Mouse (Mus musculus): Measurements from ENCODE around the gene Proser3. TPM values are rescaled to one million over a fixed set of nuclear protein-coding genes. Genes with fewer than 3 reads are reported as not detected.
A peak's percentile ranks its signal among the peaks of the same experiment; 100 is the strongest.

Gene Proser3
- total and polyA plus RNA-seq, 2 experiments from 2014 or later, result 3.0 to 14.0 TPM

GRCm38 (mm10) chr7:30549880-30550279, 2.2 kb downstream of the Proser3 start:
- no peak overlapping the region for H3K4me2 ChIP-seq (ENCODE audit: low read depth, low read length)
- no peak overlapping the region for H3K4me3 ChIP-seq (ENCODE audit: low read length)
- TF ChIP-seq CTCF (IDR thresholded peaks at IDR 0.05; ENCODE audit: low read depth), result no peak
- H3K9ac ChIP-seq (replicated peaks; ENCODE audit: low read length), result no peak overlapping the region
- H3K4me1 ChIP-seq (ENCODE audit: insufficient read depth, low read length), result peaks cover 13% of the 10 kb centered on the region; the same call in 1 of the 2 replicates
- no peaks in the 10 kb centered on the region for H3K27me3 ChIP-seq (ENCODE audit: insufficient read depth, low read length)
- DNase-seq (ENCODE audit: low spot score) (no peak), ATAC-seq (no peak)
- no peak overlapping the region for H3K27ac ChIP-seq
- WGBS, result 94% methylated on average over 1 of the region's 2 CpGs
- peaks cover 13% of the 10 kb centered on the region; the same call in 1 of the 2 replicates for H3K36me3 ChIP-seq (ENCODE audit: insufficient read depth, low read length)
- H3K9me3 ChIP-seq (ENCODE audit: low read length), result no peaks in the 10 kb centered on the region

GRCm38 (mm10) chr7:30544327-30544726, 7.8 kb downstream of the Proser3 start:
- DNase-seq (ENCODE audit: low spot score) (no peak), ATAC-seq (no peak)
- no peak for TF ChIP-seq CTCF (IDR thresholded peaks at IDR 0.05; ENCODE audit: low read depth)
- WGBS, result 90% methylated on average over 2 of the region's 2 CpGs
- peaks cover 16% of the 10 kb centered on the region for H3K36me3 ChIP-seq (ENCODE audit: insufficient read depth, low read length)
- no peaks in the 10 kb centered on the region for H3K4me1 ChIP-seq (ENCODE audit: insufficient read depth, low read length)
- H3K4me3 ChIP-seq (ENCODE audit: low read length), result no peak overlapping the region
- H3K9ac ChIP-seq (replicated peaks; ENCODE audit: low read length), result no peak overlapping the region
- H3K9me3 ChIP-seq (ENCODE audit: low read length), result no peaks in the 10 kb centered on the region
- H3K27me3 ChIP-seq (ENCODE audit: insufficient read depth, low read length), result no peaks in the 10 kb centered on the region
- no peak overlapping the region for H3K27ac ChIP-seq
- no peak overlapping the region for H3K4me2 ChIP-seq (ENCODE audit: low read depth, low read length)

- no peak for TF ChIP-seq CTCF (IDR thresholded peaks at IDR 0.05; ENCODE audit: low read depth)
- WGBS, result 96% methylated on average over 7 of the region's 7 CpGs
- Histone ChIP-seq H3K36me3 (ENCODE audit: insufficient read depth, low read length) (peaks cover 4% of the 10 kb centered on the region), H3K4me1 (ENCODE audit: insufficient read depth, low read length) (no peaks in the 10 kb centered on the region; the same call in 1 of the 2 replicates), H3K9me3 (ENCODE audit: low read length) (no peaks in the 10 kb centered on the region), H3K27me3 (ENCODE audit: insufficient read depth, low read length) (no peaks in the 10 kb centered on the region), H3K4me3 (ENCODE audit: low read length) (no peak overlapping the region), H3K9ac (replicated peaks; ENCODE audit: low read length) (no peak overlapping the region), H3K4me2 (ENCODE audit: low read depth, low read length) (no peak overlapping the region), H3K27ac (no peak overlapping the region)
- ATAC-seq, result 0 out of 2 replicates have a peak, but pooled peaks have one; percentile 30
- no peak for DNase-seq (ENCODE audit: low spot score)
These were observed 11.5 kb downstream of the Proser3 start for GRCm38 (mm10) chr7:30540572-30540971.

- Histone ChIP-seq H3K4me1 (ENCODE audit: insufficient read depth, low read length) (peaks cover 22% of the 10 kb centered on the region), H3K27ac (peak within 1 kb of the TSS; percentile 94), H3K36me3 (ENCODE audit: insufficient read depth, low read length) (peaks cover 18% of the 10 kb centered on the region), H3K27me3 (ENCODE audit: insufficient read depth, low read length) (no peaks in the 10 kb centered on the region), H3K9me3 (ENCODE audit: low read length) (no peaks in the 10 kb centered on the region), H3K4me3 (ENCODE audit: low read length) (peak within 1 kb of the TSS; percentile 83), H3K4me2 (ENCODE audit: low read depth, low read length) (peak within 1 kb of the TSS; percentile 75), H3K9ac (replicated peaks; ENCODE audit: low read length) (peak within 1 kb of the TSS; percentile 84)
- ATAC-seq (peak; percentile 93), DNase-seq (ENCODE audit: low spot score) (peak; percentile 99)
- WGBS, result 0% methylated on average over 41 of the region's 84 CpGs
- no peak for TF ChIP-seq CTCF (IDR thresholded peaks at IDR 0.05; ENCODE audit: low read depth)
These were observed 17.2 kb downstream of the Proser3 start, which contains the start of gene Arhgap33 for GRCm38 (mm10) chr7:30534633-30535577. Gene Arhgap33, minus strand, starts transcription at chr7:30535060.

- Histone ChIP-seq H3K36me3 (ENCODE audit: insufficient read depth, low read length) (peaks cover 26% of the 10 kb centered on the region), H3K4me2 (ENCODE audit: low read depth, low read length) (peak overlapping the region; percentile 75), H3K4me3 (ENCODE audit: low read length) (peak overlapping the region; percentile 83), H3K9me3 (ENCODE audit: low read length) (no peaks in the 10 kb centered on the region), H3K4me1 (ENCODE audit: insufficient read depth, low read length) (peaks cover 22% of the 10 kb centered on the region), H3K27me3 (ENCODE audit: insufficient read depth, low read length) (no peaks in the 10 kb centered on the region), H3K9ac (replicated peaks; ENCODE audit: low read length) (peak overlapping the region; percentile 84), H3K27ac (peak overlapping the region; percentile 94)
- DNase-seq (ENCODE audit: low spot score), result peak; percentile 44
- WGBS, result 2% methylated on average over 20 of the region's 26 CpGs
- ATAC-seq, result peak; percentile 27
- TF ChIP-seq CTCF (IDR thresholded peaks at IDR 0.05; ENCODE audit: low read depth), result no peak
These were observed 18.0 kb downstream of the Proser3 start for GRCm38 (mm10) chr7:30533941-30534632.

GRCm38 (mm10) chr7:30532931-30533330, 19.2 kb downstream of the Proser3 start:
- 10% methylated on average over 8 of the region's 8 CpGs for WGBS
- H3K4me2 ChIP-seq (ENCODE audit: low read depth, low read length), result peak overlapping the region; percentile 75
- H3K27me3 ChIP-seq (ENCODE audit: insufficient read depth, low read length), result no peaks in the 10 kb centered on the region
- DNase-seq (ENCODE audit: low spot score) (peak; percentile 58), ATAC-seq (peak; percentile 36)
- no peaks in the 10 kb centered on the region for H3K9me3 ChIP-seq (ENCODE audit: low read length)
- TF ChIP-seq CTCF (IDR thresholded peaks at IDR 0.05; ENCODE audit: low read depth), result no peak
- H3K36me3 ChIP-seq (ENCODE audit: insufficient read depth, low read length), result peaks cover 38% of the 10 kb centered on the region
- H3K9ac ChIP-seq (replicated peaks; ENCODE audit: low read length), result peak overlapping the region; percentile 84; the same call in 1 of the 2 replicates
- peak overlapping the region; percentile 83 for H3K4me3 ChIP-seq (ENCODE audit: low read length)
- H3K4me1 ChIP-seq (ENCODE audit: insufficient read depth, low read length), result peaks cover 22% of the 10 kb centered on the region
- H3K27ac ChIP-seq, result peak overlapping the region; percentile 54
